Mouse (Mus musculus): ENCODE measurements around the gene Dgcr6. TPM values are rescaled to one million over a fixed set of nuclear protein-coding genes. Genes with fewer than 3 reads are reported as not detected.

Dgcr6 gene
- total and polyA plus RNA-seq, 2 experiments from 2014 or later, result 59.5 to 169 TPM

- H3K27me3 ChIP-seq (ENCODE audit: insufficient read depth, low read length), result no peaks in the 10 kb centered on the region
- H3K4me1 ChIP-seq (ENCODE audit: insufficient read depth, low read length), result peaks cover 1% of the 10 kb centered on the region; the same call in 1 of the 2 replicates
- H3K27ac ChIP-seq, result no peak overlapping the region
- H3K4me2 ChIP-seq (ENCODE audit: low read depth, low read length), result no peak overlapping the region
- no peak overlapping the region for H3K9ac ChIP-seq (replicated peaks; ENCODE audit: low read length)
- no peaks in the 10 kb centered on the region for H3K9me3 ChIP-seq (ENCODE audit: low read length)
- no peaks in the 10 kb centered on the region for H3K36me3 ChIP-seq (ENCODE audit: insufficient read depth, low read length)
- ATAC-seq (no peak), DNase-seq (ENCODE audit: low spot score) (no peak)
- H3K4me3 ChIP-seq (ENCODE audit: low read length), result no peak overlapping the region
- no peak for TF ChIP-seq CTCF (IDR thresholded peaks at IDR 0.05; ENCODE audit: low read depth)
- 86% methylated on average over 5 of the region's 5 CpGs for WGBS
Observed at GRCm38 (mm10) chr16:18078314-18079015, 25.8 kb downstream of the Dgcr6 start.

- 89% methylated on average over 2 of the region's 2 CpGs for WGBS
- ATAC-seq, result no peak
- H3K27ac ChIP-seq, result no peak overlapping the region
- no peak for TF ChIP-seq CTCF (IDR thresholded peaks at IDR 0.05; ENCODE audit: low read depth)
- H3K36me3 ChIP-seq (ENCODE audit: insufficient read depth, low read length), result no peaks in the 10 kb centered on the region
- no peak overlapping the region for H3K9ac ChIP-seq (replicated peaks; ENCODE audit: low read length)
- H3K4me1 ChIP-seq (ENCODE audit: insufficient read depth, low read length), result peaks cover 3% of the 10 kb centered on the region; the same call in 1 of the 2 replicates
- no peak overlapping the region for H3K4me2 ChIP-seq (ENCODE audit: low read depth, low read length)
- no peaks in the 10 kb centered on the region for H3K9me3 ChIP-seq (ENCODE audit: low read length)
- no peak for DNase-seq (ENCODE audit: low spot score)
- H3K4me3 ChIP-seq (ENCODE audit: low read length), result no peak overlapping the region
- no peaks in the 10 kb centered on the region for H3K27me3 ChIP-seq (ENCODE audit: insufficient read depth, low read length)
Observed at GRCm38 (mm10) chr16:18079300-18079699, 26.6 kb downstream of the Dgcr6 start.

GRCm38 (mm10) chr16:18080171-18080570, 27.5 kb downstream of the Dgcr6 start:
- TF ChIP-seq CTCF (IDR thresholded peaks at IDR 0.05; ENCODE audit: low read depth), result no peak
- ATAC-seq, result no peak
- Histone ChIP-seq H3K9ac (replicated peaks; ENCODE audit: low read length) (no peak overlapping the region), H3K27ac (no peak overlapping the region), H3K4me3 (ENCODE audit: low read length) (no peak overlapping the region), H3K27me3 (ENCODE audit: insufficient read depth, low read length) (no peaks in the 10 kb centered on the region), H3K4me1 (ENCODE audit: insufficient read depth, low read length) (peaks cover 3% of the 10 kb centered on the region; the same call in 1 of the 2 replicates), H3K36me3 (ENCODE audit: insufficient read depth, low read length) (no peaks in the 10 kb centered on the region), H3K4me2 (ENCODE audit: low read depth, low read length) (no peak overlapping the region), H3K9me3 (ENCODE audit: low read length) (no peaks in the 10 kb centered on the region)
- 88% methylated on average over 7 of the region's 7 CpGs for WGBS
- no peak for DNase-seq (ENCODE audit: low spot score)

GRCm38 (mm10) chr16:18081149-18081827, 28.6 kb downstream of the Dgcr6 start:
- H3K4me3 ChIP-seq (ENCODE audit: low read length), result no peak overlapping the region
- peak; percentile 22; the same call in 1 of the 2 replicates for TF ChIP-seq CTCF (IDR thresholded peaks at IDR 0.05; ENCODE audit: low read depth)
- no peak overlapping the region for H3K4me2 ChIP-seq (ENCODE audit: low read depth, low read length)
- DNase-seq (ENCODE audit: low spot score) (no peak), ATAC-seq (no peak)
- H3K27ac ChIP-seq, result no peak overlapping the region
- H3K9ac ChIP-seq (replicated peaks; ENCODE audit: low read length), result no peak overlapping the region
- H3K4me1 ChIP-seq (ENCODE audit: insufficient read depth, low read length), result peaks cover 3% of the 10 kb centered on the region; the same call in 1 of the 2 replicates
- no peaks in the 10 kb centered on the region for H3K9me3 ChIP-seq (ENCODE audit: low read length)
- no peaks in the 10 kb centered on the region for H3K27me3 ChIP-seq (ENCODE audit: insufficient read depth, low read length)
- WGBS, result 83% methylated on average over 10 of the region's 10 CpGs
- no peaks in the 10 kb centered on the region for H3K36me3 ChIP-seq (ENCODE audit: insufficient read depth, low read length)

- 93% methylated on average over 1 of the region's 1 CpGs for WGBS
- DNase-seq (ENCODE audit: low spot score) (no peak), ATAC-seq (no peak)
- Histone ChIP-seq H3K4me3 (ENCODE audit: low read length) (no peak overlapping the region), H3K27me3 (ENCODE audit: insufficient read depth, low read length) (peaks cover 3% of the 10 kb centered on the region; the same call in 1 of the 2 replicates), H3K27ac (peak overlapping the region; percentile 75; the same call in 1 of the 2 replicates), H3K9ac (replicated peaks; ENCODE audit: low read length) (no peak overlapping the region), H3K4me2 (ENCODE audit: low read depth, low read length) (no peak overlapping the region), H3K4me1 (ENCODE audit: insufficient read depth, low read length) (peaks cover 3% of the 10 kb centered on the region; the same call in 1 of the 2 replicates), H3K9me3 (ENCODE audit: low read length) (no peaks in the 10 kb centered on the region), H3K36me3 (ENCODE audit: insufficient read depth, low read length) (no peaks in the 10 kb centered on the region)
- TF ChIP-seq CTCF (IDR thresholded peaks at IDR 0.05; ENCODE audit: low read depth), result no peak
Observed at GRCm38 (mm10) chr16:18082291-18082690, 29.6 kb downstream of the Dgcr6 start.

- H3K9ac ChIP-seq (replicated peaks; ENCODE audit: low read length), result 0 out of 2 replicates have a peak overlapping the region, but pooled peaks have one; percentile 2
- no peak for TF ChIP-seq CTCF (IDR thresholded peaks at IDR 0.05; ENCODE audit: low read depth)
- H3K27ac ChIP-seq, result peak overlapping the region; percentile 75
- 46% methylated on average over 18 of the region's 18 CpGs for WGBS
- H3K36me3 ChIP-seq (ENCODE audit: insufficient read depth, low read length), result no peaks in the 10 kb centered on the region
- H3K4me1 ChIP-seq (ENCODE audit: insufficient read depth, low read length), result peaks cover 9% of the 10 kb centered on the region; the same call in 1 of the 2 replicates
- no peak overlapping the region for H3K4me2 ChIP-seq (ENCODE audit: low read depth, low read length)
- ATAC-seq, result peak; percentile 88
- no peak overlapping the region for H3K4me3 ChIP-seq (ENCODE audit: low read length)
- H3K27me3 ChIP-seq (ENCODE audit: insufficient read depth, low read length), result peaks cover 9% of the 10 kb centered on the region; the same call in 1 of the 2 replicates
- H3K9me3 ChIP-seq (ENCODE audit: low read length), result no peaks in the 10 kb centered on the region
- peak; percentile 75 for DNase-seq (ENCODE audit: low spot score)
Observed at GRCm38 (mm10) chr16:18083231-18083951, 30.7 kb downstream of the Dgcr6 start.

Data from hindbrain, postnatal 0 days (tissue).